Comparison of ENCODE assay signal across 19 mouse cellular contexts in genomic region chr12:54598358-54598757, GRCm38 (mm10). TPM values are rescaled to one million over a fixed set of nuclear protein-coding genes. Genes with fewer than 3 reads are reported as not detected.
DNase-seq lines count a peak whose midpoint lies in the region; ATAC-seq lines count a peak whose summit lies in the region.
"Had no signal": no experiment of that assay in that cellular context is flagged by ENCODE, and none has a peak within 500 bp of the region (broad histone marks: within the 10 kb centered on the region; RNA-seq: fewer than 3 reads in every experiment).

No protein-coding gene starts in this region.

- peak; percentile 98 for ATAC-seq in CD4-positive, CD25-positive, alpha-beta regulatory T cell, adult 4 months
- ATAC-seq: forebrain, embryonic 13.5 days; forebrain, embryonic 16.5 days; hindbrain, postnatal 0 days; intestine, embryonic 15.5 days had no signal

- DNase-seq in CD4-positive helper T cell, adult 2 months (ENCODE audit: low read depth, low spot score) = peak; percentile 65
- DNase-seq in induced T-regulatory cell, adult 2 months (ENCODE audit: low read depth) = peak; percentile 73
- DNase-seq in lung, postnatal 14 days = no peak
- DNase-seq in cerebellum, adult 9-10 months = no peak
- DNase-seq in spleen, postnatal 4 days (ENCODE audit: low spot score in 2 of 2) = no peak
- DNase-seq: adrenal gland, postnatal 14 days; cerebellum, adult 11-12 months; cerebellum, adult 8-10 months; cerebellum, postnatal 14 days; gastrocnemius, postnatal 10 days; gastrocnemius, postnatal 36 days; heart, postnatal 10 days; heart, postnatal 36 days; kidney, adult 11 months had no signal

RNA-seq across cellular contexts. Expression of gene Sptssa, which starts 58.0 kb away (rescaled TPM):
- polyA plus RNA-seq in CD4-positive, CD25-positive, alpha-beta regulatory T cell, adult 4 months (2017; shearing (Covaris generic)) = 100 to 1,000 TPM; 177 to 227 TPM

Comparison
In these comparisons a context has a peak if more than half of its experiments do, and no peak if none do; other contexts are left out.
1. DNase-seq: peak in CD4-positive helper T cell, adult 2 months (single experiment) and induced T-regulatory cell, adult 2 months (single experiment); none in lung, postnatal 14 days (single experiment), cerebellum, adult 9-10 months (single experiment) and spleen, postnatal 4 days (0 of 2).